Mouse (Mus musculus): ENCODE measurements around the gene Olfr860.
"Not testable (repeated sequence)": the region's sequence is repeated elsewhere in the genome, so short reads cannot be mapped to it uniquely, and the experiment has no call there.

Olfr860 gene

DNA sequence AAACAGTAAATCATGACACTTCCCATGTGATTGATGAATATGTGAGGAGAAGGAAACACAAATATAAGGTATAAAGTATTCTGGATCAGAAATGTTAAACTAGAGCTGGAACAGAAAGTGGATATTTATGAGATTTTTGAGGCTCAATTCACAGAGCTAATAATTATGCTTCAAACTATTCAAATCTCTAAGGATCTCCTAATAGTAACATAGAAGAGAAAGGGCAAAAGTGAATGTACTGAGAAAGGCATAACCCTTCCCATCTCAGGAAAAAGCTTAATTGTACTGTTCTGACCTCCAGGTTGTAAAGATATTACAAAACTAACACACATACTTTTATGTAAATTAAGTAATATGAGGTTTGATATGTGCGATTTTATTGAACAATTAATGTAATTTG lies at the start of gene Olfr860:
Gene Olfr860, minus strand, starts transcription at position 101 of the 400 bp plus-strand sequence.
- DNase-seq (ENCODE audit: low read depth, low spot score), result no peak

GRCm38 (mm10) chr9:19887904-19888303 lies 38.4 kb upstream of the Olfr860 start, which contains the start of gene Olfr862:
TSS of gene Olfr862 (minus strand) at chr9:19888004.
- DNase-seq (ENCODE audit: low read depth, low spot score), result no peak

- DNase-seq (ENCODE audit: low read depth, low spot score), result not testable (repeated sequence)
Measured at GRCm38 (mm10) chr9:19804606-19805005, 44.9 kb downstream of the Olfr860 start, which contains the start of gene Olfr859. TSS of gene Olfr859 (plus strand) at chr9:19804906.

GRCm38 (mm10) chr9:19803000-19803399 lies 46.5 kb downstream of the Olfr860 start:
- DNase-seq (ENCODE audit: low read depth, low spot score), result no peak
